Mouse (Mus musculus): ENCODE measurements around the gene Exoc6b. TPM values are rescaled to one million over a fixed set of nuclear protein-coding genes. Genes with fewer than 3 reads are reported as not detected.

Gene Exoc6b
- polyA plus RNA-seq, 1 experiment, result 36.8 TPM

DNA sequence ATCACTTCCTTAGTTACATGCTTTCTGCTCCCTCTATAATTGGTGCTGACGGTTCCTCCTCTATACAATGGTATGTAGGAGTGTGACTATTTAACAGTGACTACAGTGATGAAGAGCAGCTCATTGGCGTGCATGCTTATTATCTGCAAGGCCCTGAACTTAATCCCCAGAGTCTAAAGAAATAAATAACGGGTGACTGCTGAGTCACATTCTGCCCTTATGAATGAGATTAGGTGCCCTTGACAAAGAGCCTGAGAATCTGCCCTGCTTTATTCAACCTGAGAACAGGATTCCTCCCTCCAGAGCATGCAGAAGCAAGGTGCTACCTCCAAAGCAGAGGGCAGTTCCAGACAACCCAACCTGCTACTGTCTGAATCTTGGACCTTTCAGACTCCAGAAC lies 314.0 kb downstream of the Exoc6b start:
- no peak for DNase-seq (ENCODE audit: low read depth)
- TF ChIP-seq CTCF (IDR thresholded peaks at IDR 0.05; ENCODE audit: borderline replicate concordance, extremely low read depth, insufficient read depth, insufficient read length) (no peak), POLR2A (IDR thresholded peaks at IDR 0.05; ENCODE audit: borderline replicate concordance, extremely low read depth, insufficient read depth, insufficient read length, poor library complexity, severe bottlenecking) (no peak)

DNA sequence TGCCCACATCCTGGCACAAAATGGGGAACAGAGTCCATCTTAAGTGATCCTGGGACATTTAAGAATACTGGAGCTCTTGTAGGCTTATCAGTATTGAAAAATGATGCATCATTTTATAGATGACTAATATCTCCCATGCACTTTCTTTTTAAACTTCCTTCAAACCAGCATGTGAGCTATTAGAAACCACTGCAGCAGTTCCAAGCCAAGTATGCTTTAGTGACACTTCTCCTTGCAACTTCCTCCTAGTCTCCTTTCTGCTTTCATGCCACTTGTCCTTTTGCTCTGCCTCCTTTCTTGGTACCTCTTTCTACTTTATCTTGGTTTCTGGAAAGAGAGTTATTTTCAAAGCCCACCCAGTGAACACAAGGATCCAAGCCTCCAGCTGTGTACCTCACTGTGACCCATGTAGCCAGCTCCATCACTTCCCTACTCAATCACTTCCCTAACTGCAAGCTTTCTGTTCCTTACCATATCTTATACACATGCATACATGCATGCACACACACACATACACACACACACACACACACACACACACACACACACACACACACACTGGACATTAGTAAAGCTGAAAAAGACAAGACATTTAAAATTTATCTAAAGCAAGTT lies 316.4 kb downstream of the Exoc6b start:
- TF ChIP-seq POLR2A (IDR thresholded peaks at IDR 0.05; ENCODE audit: borderline replicate concordance, extremely low read depth, insufficient read depth, insufficient read length, poor library complexity, severe bottlenecking), result no peak
- TF ChIP-seq CTCF (IDR thresholded peaks at IDR 0.05; ENCODE audit: borderline replicate concordance, extremely low read depth, insufficient read depth, insufficient read length), result no peak
- DNase-seq (ENCODE audit: low read depth), result no peak

DNA sequence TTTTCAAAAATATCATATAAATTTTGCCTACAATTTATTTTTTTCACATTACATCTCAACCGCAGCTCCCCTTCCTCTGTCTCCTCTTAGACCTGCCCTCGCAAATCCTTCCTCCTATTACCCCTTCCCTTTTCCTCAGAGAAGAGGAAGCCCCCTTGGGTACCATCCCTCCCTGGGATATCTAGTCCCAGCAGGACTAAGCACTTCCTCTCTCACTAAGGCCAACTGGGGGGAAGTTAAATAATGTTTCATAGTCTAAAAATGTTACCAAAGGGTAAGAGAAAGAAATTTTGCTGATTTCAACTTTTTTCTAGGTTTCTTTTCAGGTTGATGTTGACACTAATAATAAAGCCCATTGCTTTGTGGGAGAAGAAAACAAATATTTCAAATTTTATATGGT lies 317.9 kb downstream of the Exoc6b start:
- no peak for DNase-seq (ENCODE audit: low read depth)
- TF ChIP-seq CTCF (IDR thresholded peaks at IDR 0.05; ENCODE audit: borderline replicate concordance, extremely low read depth, insufficient read depth, insufficient read length), result no peak
- no peak for TF ChIP-seq POLR2A (IDR thresholded peaks at IDR 0.05; ENCODE audit: borderline replicate concordance, extremely low read depth, insufficient read depth, insufficient read length, poor library complexity, severe bottlenecking)

DNA sequence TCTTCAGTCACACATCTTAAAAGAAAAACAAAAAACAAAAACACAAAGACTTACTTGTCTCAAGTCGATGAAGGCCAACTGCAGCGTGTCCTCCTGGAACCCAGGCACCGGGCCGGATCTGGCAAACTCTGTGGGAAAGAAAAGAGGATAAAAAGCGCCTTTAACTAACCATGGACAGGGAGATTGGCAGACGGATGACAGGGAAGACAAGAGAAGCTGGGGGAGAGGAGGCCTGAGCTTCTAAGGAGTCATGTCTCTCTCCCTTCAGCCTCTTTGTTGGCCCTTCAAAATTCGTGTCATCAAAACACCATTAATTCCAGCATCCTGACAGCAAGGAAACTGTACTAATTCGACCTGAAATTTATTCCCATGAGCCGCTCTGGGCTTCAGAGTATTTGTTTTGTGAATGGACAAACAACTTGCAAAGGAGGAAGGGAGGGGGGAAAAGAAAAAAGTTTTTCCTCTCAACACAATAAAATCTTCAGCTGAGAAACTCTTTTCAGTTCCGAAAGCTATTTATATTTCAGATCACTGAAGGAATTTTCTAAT lies 322.4 kb downstream of the Exoc6b start:
- TF ChIP-seq POLR2A (IDR thresholded peaks at IDR 0.05; ENCODE audit: borderline replicate concordance, extremely low read depth, insufficient read depth, insufficient read length, poor library complexity, severe bottlenecking) (no peak), CTCF (IDR thresholded peaks at IDR 0.05; ENCODE audit: borderline replicate concordance, extremely low read depth, insufficient read depth, insufficient read length) (no peak)
- DNase-seq (ENCODE audit: low read depth), result peak; percentile 82

DNA sequence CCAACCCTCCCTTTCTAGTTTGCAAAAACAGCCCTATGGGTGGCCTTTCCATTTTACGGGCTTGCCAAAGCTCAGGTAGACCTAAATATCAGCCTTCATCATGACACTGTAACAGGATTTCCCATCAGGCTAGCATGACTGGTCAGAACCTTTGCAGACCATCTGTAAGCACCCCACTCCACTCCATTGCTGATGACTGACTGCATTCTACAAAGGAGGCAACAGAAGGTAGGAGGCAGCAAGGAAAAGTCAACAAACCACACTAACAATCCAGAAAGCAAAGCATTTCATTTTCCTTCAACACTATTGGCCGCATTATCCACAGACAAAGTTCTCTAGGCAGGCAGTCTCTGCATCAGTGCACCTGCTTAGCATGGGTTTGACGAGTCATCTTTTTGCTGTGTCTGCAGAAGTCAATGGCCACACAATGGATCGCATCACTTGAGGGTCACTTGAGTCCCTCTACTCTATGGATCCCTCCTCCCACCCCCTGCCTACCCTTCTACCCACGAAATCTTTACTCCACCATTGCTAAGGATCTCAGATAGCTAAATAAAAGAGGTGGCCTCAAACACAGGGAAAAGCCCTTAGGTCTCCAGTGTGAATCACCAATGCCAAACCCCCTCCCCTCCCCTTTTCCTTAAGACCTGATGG lies 323.0 kb downstream of the Exoc6b start:
- no peak for TF ChIP-seq CTCF (IDR thresholded peaks at IDR 0.05; ENCODE audit: borderline replicate concordance, extremely low read depth, insufficient read depth, insufficient read length)
- TF ChIP-seq POLR2A (IDR thresholded peaks at IDR 0.05; ENCODE audit: borderline replicate concordance, extremely low read depth, insufficient read depth, insufficient read length, poor library complexity, severe bottlenecking), result no peak
- DNase-seq (ENCODE audit: low read depth), result no peak

DNA sequence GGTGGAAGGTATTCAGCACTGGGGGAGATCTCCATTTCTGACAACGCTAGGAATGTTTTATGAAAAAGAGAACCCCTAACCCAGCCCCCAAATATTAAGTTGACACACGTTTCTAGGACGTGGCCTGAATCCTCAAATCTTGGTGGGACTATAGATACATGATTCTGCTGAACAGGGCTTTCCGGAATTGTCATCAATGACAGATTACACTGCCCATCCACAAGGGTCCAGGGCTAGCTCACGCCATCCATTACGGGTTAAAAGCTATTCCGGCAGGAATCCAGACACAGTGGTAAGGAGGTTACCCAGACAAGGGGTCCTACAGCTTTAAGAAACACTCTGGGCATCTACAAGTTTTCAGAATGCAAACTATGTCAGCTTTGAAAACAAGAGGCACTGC lies 323.7 kb downstream of the Exoc6b start:
- DNase-seq (ENCODE audit: low read depth), result no peak
- TF ChIP-seq CTCF (IDR thresholded peaks at IDR 0.05; ENCODE audit: borderline replicate concordance, extremely low read depth, insufficient read depth, insufficient read length) (no peak), POLR2A (IDR thresholded peaks at IDR 0.05; ENCODE audit: borderline replicate concordance, extremely low read depth, insufficient read depth, insufficient read length, poor library complexity, severe bottlenecking) (no peak)

DNA sequence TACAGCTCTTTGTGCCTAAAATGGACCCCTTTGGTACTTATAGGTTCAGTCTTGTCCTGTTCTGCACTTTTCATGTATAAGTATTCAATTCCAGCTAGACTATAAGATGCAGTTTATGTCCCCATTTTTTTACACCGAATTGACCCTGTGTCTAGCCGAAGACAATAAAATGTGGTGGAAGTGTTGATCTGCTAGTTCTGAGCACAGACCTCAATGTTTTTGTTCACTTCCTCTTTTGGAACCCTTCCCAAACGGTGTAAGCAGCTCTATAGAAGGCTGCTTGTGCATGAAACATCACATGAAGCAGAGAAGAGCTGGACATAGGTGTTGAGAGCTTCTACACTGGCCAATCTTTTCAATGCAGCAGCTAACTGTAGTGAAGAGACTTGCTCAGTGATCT lies 327.1 kb downstream of the Exoc6b start:
- TF ChIP-seq POLR2A (IDR thresholded peaks at IDR 0.05; ENCODE audit: borderline replicate concordance, extremely low read depth, insufficient read depth, insufficient read length, poor library complexity, severe bottlenecking) (no peak), CTCF (IDR thresholded peaks at IDR 0.05; ENCODE audit: borderline replicate concordance, extremely low read depth, insufficient read depth, insufficient read length) (no peak)
- no peak for DNase-seq (ENCODE audit: low read depth)

DNA sequence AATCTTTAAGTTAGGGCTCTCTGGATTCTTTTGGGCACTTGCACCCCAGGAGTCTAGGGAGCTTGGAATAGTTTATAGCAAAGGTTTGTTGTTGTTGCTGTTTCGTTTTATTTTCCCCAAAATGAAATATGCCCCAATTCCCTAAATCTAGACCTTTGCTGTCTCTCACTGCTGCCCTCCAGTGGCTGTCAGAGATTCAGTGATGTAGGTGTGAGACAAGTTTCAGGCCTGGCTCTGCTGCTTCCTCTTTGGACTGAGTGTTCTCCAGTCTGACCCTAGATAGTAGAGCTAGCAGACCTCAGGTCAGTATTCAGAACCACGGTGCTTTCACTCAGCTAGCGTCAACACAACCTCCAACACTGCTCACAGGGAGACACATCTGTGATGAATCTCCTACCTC lies 332.4 kb downstream of the Exoc6b start:
- no peak for DNase-seq (ENCODE audit: low read depth)
- TF ChIP-seq POLR2A (IDR thresholded peaks at IDR 0.05; ENCODE audit: borderline replicate concordance, extremely low read depth, insufficient read depth, insufficient read length, poor library complexity, severe bottlenecking) (no peak), CTCF (IDR thresholded peaks at IDR 0.05; ENCODE audit: borderline replicate concordance, extremely low read depth, insufficient read depth, insufficient read length) (peak; percentile 61; the same call in 1 of the 2 replicates)

DNA sequence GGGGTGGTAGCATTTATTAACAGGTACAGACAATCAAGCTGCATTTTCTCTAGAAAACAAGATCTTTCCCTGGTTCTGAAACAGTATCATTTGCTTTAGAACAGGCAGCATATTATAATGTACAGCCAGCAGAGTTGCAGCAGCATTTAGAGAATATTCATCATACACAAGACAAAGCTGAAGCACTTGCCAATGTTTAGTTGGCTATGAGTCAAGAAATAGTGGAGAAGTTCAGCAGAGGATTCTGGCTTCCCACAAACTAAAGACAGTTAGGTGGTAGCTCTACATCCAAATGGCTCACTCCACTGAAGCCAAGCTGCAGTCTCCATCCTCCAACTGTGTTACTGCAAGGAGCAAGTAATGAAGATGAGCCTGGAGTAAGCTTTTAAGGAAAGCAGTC lies 342.4 kb downstream of the Exoc6b start:
- TF ChIP-seq POLR2A (IDR thresholded peaks at IDR 0.05; ENCODE audit: borderline replicate concordance, extremely low read depth, insufficient read depth, insufficient read length, poor library complexity, severe bottlenecking) (no peak), CTCF (IDR thresholded peaks at IDR 0.05; ENCODE audit: borderline replicate concordance, extremely low read depth, insufficient read depth, insufficient read length) (no peak)
- peak; percentile 21 for DNase-seq (ENCODE audit: low read depth)

DNA sequence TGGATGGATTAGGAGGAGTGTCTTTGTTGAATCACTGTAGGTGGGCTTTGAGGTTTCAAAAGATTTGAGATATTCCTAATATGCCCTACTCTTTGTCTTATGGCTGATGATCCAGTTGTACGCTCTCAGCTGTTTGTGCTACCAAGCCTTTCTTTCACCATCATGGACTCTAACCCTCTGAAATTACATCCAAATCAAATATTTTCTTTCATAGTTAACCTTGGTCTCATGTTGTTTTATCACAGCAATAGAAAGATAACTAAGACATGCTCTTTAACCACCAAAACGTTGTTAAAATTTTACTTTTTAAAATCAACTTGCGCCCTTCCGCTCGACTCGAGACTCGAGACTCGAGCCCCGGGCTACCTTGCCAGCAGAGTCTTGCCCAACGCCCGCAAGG lies 356.1 kb downstream of the Exoc6b start:
- TF ChIP-seq POLR2A (IDR thresholded peaks at IDR 0.05; ENCODE audit: borderline replicate concordance, extremely low read depth, insufficient read depth, insufficient read length, poor library complexity, severe bottlenecking) (no peak), CTCF (IDR thresholded peaks at IDR 0.05; ENCODE audit: borderline replicate concordance, extremely low read depth, insufficient read depth, insufficient read length) (no peak)
- DNase-seq (ENCODE audit: low read depth), result no peak

DNA sequence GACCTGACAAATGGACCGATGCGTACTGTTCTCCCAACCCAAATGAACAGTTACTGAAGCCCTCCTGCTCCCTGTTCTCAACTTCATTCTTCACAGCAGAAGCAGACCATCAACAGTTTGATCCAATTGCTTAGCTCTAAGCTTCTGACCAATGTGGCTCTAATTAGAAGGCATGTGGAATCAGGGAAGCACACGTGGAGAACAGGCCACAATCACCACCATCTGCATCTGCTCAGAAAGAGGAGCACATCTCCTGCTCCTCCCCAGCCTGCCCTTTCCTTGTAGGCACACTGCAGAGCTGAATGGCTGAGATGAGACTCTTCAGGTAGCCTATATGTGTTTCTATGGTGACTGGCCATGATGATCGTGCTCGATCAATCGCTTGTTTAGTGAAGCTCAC lies 358.5 kb downstream of the Exoc6b start:
- TF ChIP-seq POLR2A (IDR thresholded peaks at IDR 0.05; ENCODE audit: borderline replicate concordance, extremely low read depth, insufficient read depth, insufficient read length, poor library complexity, severe bottlenecking), result no peak
- TF ChIP-seq CTCF (IDR thresholded peaks at IDR 0.05; ENCODE audit: borderline replicate concordance, extremely low read depth, insufficient read depth, insufficient read length), result no peak
- DNase-seq (ENCODE audit: low read depth), result no peak

DNA sequence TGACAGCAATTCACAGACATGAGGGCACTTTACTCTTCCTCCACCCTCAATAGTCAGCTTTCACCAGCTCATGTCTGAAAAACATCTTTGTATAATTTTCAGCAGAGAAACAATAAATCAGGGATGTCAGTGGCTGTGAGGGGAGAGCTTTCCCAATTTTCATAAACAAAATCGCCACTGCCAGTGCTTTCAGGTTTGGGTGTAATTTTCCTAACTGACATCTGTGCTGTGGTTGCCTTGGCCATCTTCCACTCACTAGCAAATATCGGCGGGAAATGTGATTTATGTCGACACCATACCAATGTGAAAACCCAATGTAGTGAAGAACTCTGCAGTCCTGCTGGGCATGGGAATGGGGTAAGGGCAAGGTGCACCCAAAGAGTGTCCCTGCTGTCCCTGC lies 360.7 kb downstream of the Exoc6b start:
- TF ChIP-seq POLR2A (IDR thresholded peaks at IDR 0.05; ENCODE audit: borderline replicate concordance, extremely low read depth, insufficient read depth, insufficient read length, poor library complexity, severe bottlenecking) (no peak), CTCF (IDR thresholded peaks at IDR 0.05; ENCODE audit: borderline replicate concordance, extremely low read depth, insufficient read depth, insufficient read length) (no peak)
- DNase-seq (ENCODE audit: low read depth), result no peak
